Mouse (Mus musculus): ENCODE results near the gene Jmy.

DNA sequence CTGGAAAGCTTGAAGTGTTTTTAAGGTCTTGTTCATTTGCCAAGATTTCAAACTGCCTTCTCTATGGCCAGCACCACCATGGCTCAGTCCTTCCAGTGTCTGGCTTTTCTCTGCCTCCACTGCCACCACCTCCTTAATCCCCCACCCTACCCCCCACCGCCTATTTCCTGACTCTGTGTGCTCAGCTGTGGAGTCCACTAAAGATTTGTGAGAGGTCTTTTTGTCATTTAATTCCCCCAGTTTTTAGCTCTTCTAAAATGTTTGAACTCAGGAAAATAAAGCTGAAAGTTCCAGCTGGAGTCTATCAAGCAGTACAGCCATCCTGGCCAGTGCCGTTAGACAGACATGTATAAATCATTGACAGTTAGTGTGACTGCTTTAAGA is 110.4 kb downstream of the Jmy start:
- TF ChIP-seq POLR2A (IDR thresholded peaks at IDR 0.05; ENCODE audit: insufficient read length, low read depth) (no peak), MAX (IDR thresholded peaks at IDR 0.05; ENCODE audit: low read depth) (no peak), MYOD1 (IDR thresholded peaks at IDR 0.05; ENCODE audit: control insufficient read depth in 1 of 3, insufficient read length in 2 of 3, low read depth in 2 of 3) (no peak), POLR2AphosphoS2 (IDR thresholded peaks at IDR 0.05; ENCODE audit: insufficient read length, low read depth) (no peak), TCF12 (IDR thresholded peaks at IDR 0.05; ENCODE audit: insufficient read depth, poor library complexity, severe bottlenecking) (no peak), CEBPB (IDR thresholded peaks at IDR 0.05; ENCODE audit: insufficient read depth, poor library complexity, severe bottlenecking) (no peak)
